Mouse (Mus musculus) CH12.LX (cell line): ENCODE measurements around the gene Laptm5. TPM values are rescaled to one million over a fixed set of nuclear protein-coding genes. Genes with fewer than 3 reads are reported as not detected.

ENCODE experiments used
- DNase-seq: peaks from one replicate; pipeline ENCODE4 v3.0.0-alpha.2; 2013; ENCODE audit errors: extremely low read depth
- H3K27ac ChIP-seq: 2 replicates; pipeline ENCODE4 v1.5.1; 2012; ENCODE audit warnings: low read depth, mild to moderate bottlenecking, control low read depth, moderate library complexity; ENCODE audit not compliant: insufficient read depth
- H3K27me3 ChIP-seq: replicated peaks from 2 replicates; pipeline ENCODE3; 2012; ENCODE audit warnings: inconsistent platforms
- H3K36me3 ChIP-seq, 2 experiments: replicated peaks in 1 of 2; 2 replicates each; pipeline versions ENCODE3 to v1.6.1; 2012; ENCODE audit warnings: inconsistent platforms in 1 of 2, low read length in 1 of 2, mild to moderate bottlenecking in 1 of 2, mixed read lengths in 1 of 2, moderate library complexity in 1 of 2; ENCODE audit not compliant: control insufficient read depth in 1 of 2, insufficient read depth in 1 of 2
- H3K4me1 ChIP-seq, 2 experiments: 2 replicates each; pipeline ENCODE4 v1.6.1; 2012; ENCODE audit warnings: inconsistent platforms in 1 of 2, moderate library complexity in 1 of 2; ENCODE audit not compliant: insufficient read depth in 2 of 2, control insufficient read depth in 1 of 2
- H3K4me2 ChIP-seq: 2 replicates; pipeline ENCODE4 v1.6.1; 2012; ENCODE audit warnings: low read depth, mild to moderate bottlenecking, control low read depth; ENCODE audit not compliant: poor library complexity, insufficient read depth, severe bottlenecking
- H3K4me3 ChIP-seq, 3 experiments: fragments of 150-350 bp in 1 of 3; sonication (generic) in 1 of 3; replicated peaks in 1 of 3; 2 replicates each; pipeline versions ENCODE3 to v1.5.1; 2011 to 2012; ENCODE audit warnings: low read depth in 2 of 3, low read length in 2 of 3, mild to moderate bottlenecking in 2 of 3, moderate library complexity in 2 of 3, control low read depth in 1 of 3, improper control_type of control experiment in 1 of 3, inconsistent platforms in 1 of 3, mixed read lengths in 1 of 3; ENCODE audit not compliant: poor library complexity in 1 of 3
- H3K79me2 ChIP-seq: replicated peaks from 2 replicates; pipeline ENCODE4 v1.6.1; 2012; ENCODE audit warnings: mild to moderate bottlenecking, moderate library complexity; ENCODE audit not compliant: control insufficient read depth, poor library complexity, insufficient read depth, severe bottlenecking; ENCODE audit errors: extremely low read depth
- H3K9ac ChIP-seq: 2 replicates; pipeline ENCODE4 v1.6.1; 2012; ENCODE audit warnings: low read depth, mild to moderate bottlenecking, control low read depth, moderate library complexity; ENCODE audit not compliant: insufficient read depth
- H3K9me3 ChIP-seq: replicated peaks from 2 replicates; pipeline ENCODE3; 2012; ENCODE audit warnings: low read length, inconsistent platforms, mixed read lengths
- BHLHE40 ChIP-seq: IDR thresholded peaks from 2 replicates; pipeline ENCODE4 v1.6.1; 2011; ENCODE audit warnings: mild to moderate bottlenecking, low read depth, low read length, improper control_type of control experiment
- CHD1 ChIP-seq: IDR thresholded peaks from 2 replicates; pipeline ENCODE4 v1.6.1; 2012; ENCODE audit warnings: low read depth, low read length, improper control_type of control experiment, inconsistent platforms
- EP300 ChIP-seq: IDR thresholded peaks from 2 replicates; pipeline ENCODE4 v1.6.1; 2011; ENCODE audit warnings: low read length, improper control_type of control experiment
- GABPA ChIP-seq: IDR thresholded peaks from 2 replicates; pipeline ENCODE4 v1.6.1; 2012; ENCODE audit warnings: low read depth, low read length, improper control_type of control experiment, inconsistent platforms; ENCODE audit not compliant: insufficient replicate concordance
- JUND ChIP-seq: conservative IDR thresholded peaks from 2 replicates; pipeline ENCODE4 v1.6.1; 2011; ENCODE audit warnings: low read depth, low read length, improper control_type of control experiment
- KAT2A ChIP-seq: IDR thresholded peaks from 2 replicates; pipeline ENCODE4 v1.6.1; 2012; ENCODE audit warnings: low read length, improper control_type of control experiment, inconsistent platforms; ENCODE audit not compliant: insufficient replicate concordance
- MAFK ChIP-seq: IDR thresholded peaks from 2 replicates; pipeline ENCODE4 v1.6.1; 2011; ENCODE audit warnings: low read length, improper control_type of control experiment; ENCODE audit not compliant: insufficient replicate concordance
- MEF2A ChIP-seq: IDR thresholded peaks from 2 replicates; pipeline ENCODE4 v1.6.1; 2014; ENCODE audit warnings: low read depth, mild to moderate bottlenecking, inconsistent platforms, low read length, improper control_type of control experiment, borderline replicate concordance
- NELFE ChIP-seq: IDR thresholded peaks from 2 replicates; pipeline ENCODE4 v1.6.1; 2011; ENCODE audit warnings: low read depth, low read length, improper control_type of control experiment
- POLR2A ChIP-seq: IDR thresholded peaks from 2 replicates; pipeline ENCODE4 v1.6.1; 2011; ENCODE audit warnings: low read depth, mild to moderate bottlenecking, improper control_type of control experiment, low read length
- TBP ChIP-seq: conservative IDR thresholded peaks from 2 replicates; pipeline ENCODE4 v1.6.1; 2011; ENCODE audit warnings: low read depth, low read length, improper control_type of control experiment
- UBTF ChIP-seq: IDR thresholded peaks from 2 replicates; pipeline ENCODE4 v1.6.1; 2012; ENCODE audit warnings: low read depth, mild to moderate bottlenecking, inconsistent platforms, low read length, improper control_type of control experiment, moderate library complexity
- USF2 ChIP-seq: conservative IDR thresholded peaks from 2 replicates; pipeline ENCODE4 v1.6.1; 2011; ENCODE audit warnings: low read depth, low read length, improper control_type of control experiment
- ZKSCAN1 ChIP-seq: IDR thresholded peaks from 2 replicates; pipeline ENCODE4 v1.6.1; 2012; ENCODE audit warnings: low read depth, inconsistent platforms, low read length, improper control_type of control experiment, borderline replicate concordance
- ZMIZ1 ChIP-seq: IDR thresholded peaks from 2 replicates; pipeline ENCODE4 v1.6.1; 2012; ENCODE audit warnings: low read depth, mild to moderate bottlenecking, inconsistent platforms, low read length, improper control_type of control experiment
- dilution Hi-C: fragments of 300-500 bp; cut with MboI; formaldehyde crosslinking; loops from 2 replicates; pipeline ENCODE4 v1.14.3; 2020; ENCODE audit warnings: low sequenced_read_pairs; ENCODE audit not compliant: extremely low pct_unique_long_range_greater_than_20kb, extremely low pct_ligation_motif_present
- in situ Hi-C: fragments of 300-500 bp; cut with MboI; formaldehyde crosslinking; loops from 3 replicates; pipeline ENCODE4 v1.14.3; 2019; ENCODE audit warnings: low sequenced_read_pairs, low pct_ligation_motif_present, low pct_unique_long_range_greater_than_20kb, mixed read lengths
- polyA plus RNA-seq: library from polyadenylated mRNA; unstranded; fragments of >175 nt; gene quantifications from 2 replicates; pipeline ENCODE4 v1.2.1, GENCODE M21; 2012; ENCODE audit warnings: low read depth; ENCODE audit not compliant: insufficient read length
- total RNA-seq, 2 experiments: library from RNA; depleted of rRNA; stranded (reverse); fragments of 300-350 nt in 1 of 2; fragments of >200 nt in 1 of 2; gene quantifications; 2 replicates each; pipeline ENCODE4 v1.2.3; 2012 to 2014

Laptm5 gene
- total and polyA plus RNA-seq, 3 experiments: 41.1 to 594 (median 225) TPM

DNA sequence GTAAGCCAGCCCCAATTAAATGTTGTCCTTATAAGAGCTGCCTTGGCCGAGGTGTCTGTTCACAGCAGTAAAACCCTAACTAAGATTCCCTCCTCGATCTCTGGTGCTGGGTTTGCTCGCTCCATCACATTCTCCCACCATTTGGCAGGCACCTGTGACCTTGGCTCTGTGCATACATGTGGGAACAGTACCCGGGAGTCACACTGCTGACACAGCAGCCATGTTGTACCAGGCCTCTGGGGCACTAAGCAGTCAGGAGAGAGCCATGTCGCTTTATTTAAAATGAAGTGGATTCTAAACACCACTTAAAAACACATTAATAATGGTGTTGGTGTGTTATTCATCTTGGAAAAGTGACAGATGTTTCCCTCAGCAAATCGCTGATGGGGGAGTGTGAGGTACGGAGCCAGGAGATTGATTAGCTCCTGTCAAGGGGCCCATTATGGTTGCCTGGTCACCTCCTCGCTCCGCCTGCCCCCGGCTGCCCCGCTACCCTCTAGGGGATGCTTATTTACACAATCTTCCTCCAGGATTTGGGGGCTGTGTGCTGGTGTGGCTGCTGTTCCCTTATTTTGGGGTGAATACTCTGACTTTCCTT lies 25.7 kb upstream of the Laptm5 start:
- dilution Hi-C loops: no loop called here
- in situ Hi-C loops: no loop called here
- peaks cover 69% of the 10 kb centered on the region for H3K27me3 ChIP-seq

DNA sequence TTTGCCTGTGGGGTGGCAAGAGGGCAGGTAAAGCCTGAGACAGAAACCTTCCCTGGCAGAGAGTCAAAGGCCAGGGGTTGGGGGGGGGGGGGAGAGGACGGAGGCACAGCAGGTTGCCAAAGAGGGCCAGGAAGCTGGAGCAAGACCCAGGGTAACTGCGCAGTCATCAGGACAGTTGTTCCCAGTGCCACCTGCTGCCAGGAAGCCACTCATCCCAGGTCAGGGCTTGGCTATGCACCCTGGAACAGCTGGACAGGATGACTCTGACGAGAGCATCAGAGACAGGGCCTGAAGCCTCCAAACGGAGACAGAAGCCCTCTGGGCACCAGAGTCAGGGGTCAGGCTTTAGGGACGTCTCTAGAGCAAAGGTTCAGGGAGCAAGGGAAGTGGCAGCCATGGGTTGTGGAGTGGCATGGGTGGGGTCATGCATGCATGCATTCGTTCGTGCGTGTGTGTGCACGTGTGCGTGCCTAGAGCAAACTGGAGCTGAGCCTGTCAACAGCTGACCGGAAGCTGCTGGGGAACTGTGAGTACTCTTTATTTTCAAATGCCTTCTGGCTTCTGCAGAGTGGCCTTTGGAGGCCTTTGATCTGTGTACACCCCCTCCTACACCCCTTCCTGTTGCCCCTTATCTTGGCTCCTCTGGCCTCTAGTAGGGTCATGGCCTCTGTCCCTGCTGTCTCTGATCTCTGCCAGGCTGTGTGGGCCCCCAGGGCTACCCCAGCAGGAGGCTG lies 23.0 kb upstream of the Laptm5 start:
- Histone ChIP-seq H3K4me1 (peaks cover 3% of the 10 kb centered on the region in 2 experiments; a peak in 1 of 4 replicates), H3K9me3 (peaks cover 4% of the 10 kb centered on the region), H3K27ac (no peak overlapping the region), H3K27me3 (peaks cover 55% of the 10 kb centered on the region), H3K4me2 (no peak overlapping the region), H3K9ac (no peak overlapping the region), H3K36me3 (no peaks in the 10 kb centered on the region), H3K79me2 (no peaks in the 10 kb centered on the region), H3K4me3 (no peak overlapping the region)
- in situ Hi-C loops: no loop called here
- TF ChIP-seq BHLHE40: 0 out of 2 replicates have a peak, but pooled peaks have one; percentile 23
- no peak for TF ChIP-seq NELFE
- dilution Hi-C loops: no loop called here
- DNase-seq: no peak

More for the DNA sequence above, 25.7 kb upstream of the Laptm5 start:
- no peak overlapping the region for H3K9ac ChIP-seq
- H3K4me1 ChIP-seq: peaks cover 3% of the 10 kb centered on the region in 2 experiments; a peak in 1 of 4 replicates
- no peak overlapping the region for H3K4me2 ChIP-seq
- H3K36me3 ChIP-seq: no peaks in the 10 kb centered on the region
- no peaks in the 10 kb centered on the region for H3K9me3 ChIP-seq
- DNase-seq: no peak
- H3K27ac ChIP-seq: no peak overlapping the region
- no peak for TF ChIP-seq ZKSCAN1
- no peak for TF ChIP-seq TBP
- TF ChIP-seq KAT2A: no peak
- no peak for TF ChIP-seq MEF2A
- no peak for TF ChIP-seq GABPA
- no peak for TF ChIP-seq USF2
- TF ChIP-seq POLR2A: no peak
- no peak for TF ChIP-seq MAFK
- TF ChIP-seq UBTF: no peak
- no peak for TF ChIP-seq CHD1
- TF ChIP-seq ZMIZ1: no peak
- no peak for TF ChIP-seq EP300
- TF ChIP-seq JUND: no peak
- H3K79me2 ChIP-seq: no peaks in the 10 kb centered on the region
- no peak overlapping the region for H3K4me3 ChIP-seq
